Mouse (Mus musculus) Muller cell, postnatal 12 days (primary cell): ENCODE measurements around the gene Aox1.
"Not testable (repeated sequence)": the region's sequence is repeated elsewhere in the genome, so short reads cannot be mapped to it uniquely, and the experiment has no call there.

Experiments used
- DNase-seq: peaks from one replicate; pipeline ENCODE4 v3.0.0-alpha.2; 2015; ENCODE audit errors: inconsistent ontology term

Gene Aox1

DNA sequence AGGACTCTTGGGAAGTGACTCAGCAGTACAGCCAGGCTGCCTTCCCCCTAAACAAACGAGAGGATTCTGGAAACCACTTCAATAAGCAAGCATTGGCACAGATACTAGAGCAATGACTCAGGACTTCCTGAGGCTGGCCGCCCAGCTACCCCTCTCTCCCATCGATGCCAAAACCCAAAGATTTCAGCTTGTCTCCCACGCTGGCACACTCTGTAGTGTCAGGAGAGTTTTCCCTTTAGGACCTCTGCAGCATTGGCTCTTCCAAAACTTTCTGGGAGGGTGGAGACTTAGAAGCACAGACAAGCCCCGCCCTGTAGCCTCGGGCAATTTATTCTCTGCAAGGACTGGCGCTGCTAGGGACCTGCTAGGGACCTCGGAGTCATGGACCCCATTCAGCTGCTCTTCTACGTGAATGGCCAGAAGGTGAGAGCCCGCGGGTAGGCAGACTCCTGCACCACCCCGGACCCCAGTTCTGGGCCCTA lies at the start of gene Aox1:
Gene Aox1, plus strand, starts transcription at position 296 of the 482 bp plus-strand sequence.
- peak; percentile 96 for DNase-seq

DNA sequence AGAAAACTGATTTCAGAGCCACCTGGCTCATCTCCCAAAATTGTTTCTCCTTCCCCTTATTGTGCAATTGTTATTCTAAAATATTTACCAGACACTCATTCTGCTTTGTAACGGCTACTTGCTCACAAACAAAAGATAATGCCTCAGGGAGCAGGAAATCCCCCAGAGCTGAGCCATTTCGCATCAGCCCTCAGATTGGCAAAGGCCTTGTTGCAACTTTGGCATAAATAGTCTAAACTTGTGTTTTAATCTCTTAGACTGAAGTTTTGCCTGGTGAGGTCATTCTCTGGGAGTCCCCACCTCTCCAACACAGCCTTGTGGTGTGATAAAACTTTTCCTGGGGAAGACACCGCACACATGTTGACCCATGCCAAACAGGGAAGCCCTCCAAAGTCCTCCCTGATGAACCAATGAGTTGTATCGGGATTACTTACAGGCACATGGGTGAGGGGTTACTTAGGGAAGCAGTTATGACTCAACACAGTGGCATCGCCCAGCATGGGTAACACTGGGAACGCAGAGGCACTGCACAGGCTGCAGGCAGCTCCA lies 40.6 kb upstream of the Aox1 start:
- peak; percentile 96 for DNase-seq

DNA sequence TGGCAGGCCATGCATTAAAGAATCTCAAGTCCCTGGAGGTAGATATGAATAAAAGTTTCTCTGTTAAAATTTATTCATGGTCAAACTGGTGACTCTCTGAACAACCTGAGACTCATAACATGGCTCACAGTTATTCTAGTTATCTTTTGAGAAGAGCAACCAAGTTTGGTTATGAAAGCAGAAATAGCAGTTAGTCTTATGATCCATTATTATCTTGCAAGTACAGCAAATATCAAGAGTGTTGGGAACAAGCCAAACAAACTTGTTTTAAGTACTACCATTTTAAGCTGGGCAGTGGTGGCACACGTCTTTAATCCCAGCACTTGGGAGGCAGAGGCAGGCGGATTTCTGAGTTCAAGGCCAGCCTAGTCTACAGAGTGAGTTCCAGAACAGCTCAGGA lies 38.5 kb upstream of the Aox1 start:
- DNase-seq = no peak

DNA sequence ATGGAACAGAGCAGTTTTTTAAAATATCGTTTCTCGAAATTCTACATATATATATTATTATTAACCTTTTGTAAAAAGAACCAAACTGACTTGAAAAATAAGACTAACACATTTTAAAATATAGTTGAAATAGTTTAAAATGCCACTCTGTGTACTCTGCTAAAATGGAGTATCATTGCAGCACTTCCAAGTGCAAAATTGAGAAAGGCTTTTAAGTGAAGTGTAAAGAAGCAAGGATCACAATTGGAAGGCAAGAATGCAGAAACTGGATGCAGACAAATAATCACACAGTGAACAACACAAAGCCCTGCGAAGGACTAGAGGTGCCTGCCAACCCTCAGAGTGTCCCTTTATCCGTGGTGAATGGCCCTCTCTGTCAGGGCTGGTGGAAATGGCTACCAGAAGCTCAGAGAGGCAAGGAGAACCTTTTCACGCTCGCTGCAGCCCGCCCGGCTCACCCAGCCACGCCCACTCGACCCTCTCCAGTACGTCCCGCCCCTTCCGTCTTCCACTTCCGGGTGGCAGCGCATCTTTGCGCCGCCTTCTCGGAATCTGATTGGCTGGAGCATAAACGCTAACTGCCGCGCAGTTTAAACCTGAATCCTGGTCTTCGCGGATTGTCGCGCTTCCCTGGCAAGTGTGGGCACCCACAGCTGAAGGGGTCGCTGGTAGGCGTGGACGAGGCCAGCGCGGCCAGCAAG lies 34.1 kb upstream of the Aox1 start, which contains the start of gene Sgo2a:
Gene Sgo2a, plus strand, starts transcription at position 540 of the 701 bp plus-strand sequence.
- DNase-seq = peak; percentile 93

DNA sequence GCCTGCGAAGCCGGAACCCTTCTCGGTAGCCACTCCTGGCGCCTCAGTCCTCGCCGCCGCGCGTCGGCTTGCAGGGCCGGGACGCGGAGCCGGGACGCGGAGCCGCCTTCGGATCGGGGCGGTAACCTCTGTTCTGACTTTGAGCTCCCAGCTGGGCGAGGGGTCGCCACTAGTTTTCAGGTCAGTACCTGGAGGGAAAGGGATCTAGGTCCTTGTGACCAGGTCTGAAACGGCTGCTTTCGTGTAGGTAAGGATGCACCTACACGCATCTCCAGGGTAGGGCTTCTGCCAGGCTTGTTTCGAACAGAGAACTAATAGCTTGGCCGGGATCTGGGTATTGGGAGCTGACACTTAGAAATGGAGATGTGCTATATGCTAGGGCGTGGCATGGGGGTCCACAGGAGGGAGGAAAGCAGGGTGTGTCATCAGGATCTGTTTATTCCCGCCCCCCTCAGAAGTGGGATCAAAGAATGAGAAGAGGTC lies 33.6 kb upstream of the Aox1 start:
- DNase-seq = no peak

DNA sequence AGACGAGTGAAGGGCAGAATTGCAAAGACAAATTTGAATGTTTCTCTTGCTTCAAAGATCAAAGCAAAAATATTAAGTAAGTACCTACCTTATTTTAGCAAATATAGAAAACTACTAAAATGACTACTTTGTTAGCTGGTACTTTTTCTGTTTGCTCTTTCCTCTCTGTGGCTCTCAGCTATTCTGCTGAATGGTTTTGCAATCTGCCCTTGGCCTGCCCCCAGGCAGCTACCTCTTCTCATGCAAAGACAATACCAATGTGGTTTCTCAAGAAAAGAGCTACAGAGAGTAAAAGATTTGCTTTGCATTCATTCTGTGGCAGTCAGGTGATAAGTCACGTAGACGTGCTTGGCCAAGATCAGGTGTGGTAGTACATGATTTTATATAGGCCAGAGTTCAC lies 31.6 kb upstream of the Aox1 start:
- no peak for DNase-seq

DNA sequence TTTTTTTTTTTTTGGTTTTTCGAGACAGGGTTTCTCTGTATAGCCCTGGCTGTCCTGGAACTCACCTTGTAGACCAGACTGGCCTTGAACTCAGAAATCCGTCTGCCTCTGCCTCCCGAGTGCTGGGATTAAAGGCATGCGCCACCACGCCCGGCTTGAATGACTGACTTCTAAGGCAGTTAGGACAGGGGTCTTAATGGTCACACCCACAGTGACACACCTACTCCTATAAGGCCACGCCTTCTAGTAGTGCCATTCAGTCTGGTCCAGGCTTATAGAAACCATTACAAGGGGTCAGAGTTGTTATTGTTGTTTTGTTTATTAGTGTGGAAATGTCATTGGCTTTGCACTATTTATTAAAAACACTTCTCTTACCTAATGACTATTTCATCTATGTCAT lies 23.3 kb upstream of the Aox1 start:
- DNase-seq = not testable (repeated sequence)

DNA sequence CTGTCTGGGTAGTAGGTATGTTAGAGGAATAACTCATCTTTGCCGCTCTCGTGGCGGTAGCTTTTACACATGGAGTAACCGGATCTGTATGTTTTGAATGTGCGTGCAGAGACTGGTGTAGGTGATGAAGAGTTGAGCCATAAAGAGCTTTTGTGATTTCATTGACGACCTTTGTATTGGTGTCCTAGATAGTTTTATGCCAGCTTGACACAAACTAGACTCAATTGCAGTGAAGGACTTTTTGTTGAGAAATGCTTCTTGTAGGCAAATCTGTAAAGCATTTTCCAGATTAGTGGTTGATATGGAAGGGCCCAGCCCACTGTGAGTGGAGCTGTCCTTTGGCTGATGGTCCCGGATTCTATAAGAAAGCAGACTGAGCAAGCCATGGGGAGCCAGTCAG lies 10.9 kb upstream of the Aox1 start, which contains the start of gene Kctd18:
Gene Kctd18, minus strand, starts transcription at position 101 of the 400 bp plus-strand sequence.
- DNase-seq = no peak

DNA sequence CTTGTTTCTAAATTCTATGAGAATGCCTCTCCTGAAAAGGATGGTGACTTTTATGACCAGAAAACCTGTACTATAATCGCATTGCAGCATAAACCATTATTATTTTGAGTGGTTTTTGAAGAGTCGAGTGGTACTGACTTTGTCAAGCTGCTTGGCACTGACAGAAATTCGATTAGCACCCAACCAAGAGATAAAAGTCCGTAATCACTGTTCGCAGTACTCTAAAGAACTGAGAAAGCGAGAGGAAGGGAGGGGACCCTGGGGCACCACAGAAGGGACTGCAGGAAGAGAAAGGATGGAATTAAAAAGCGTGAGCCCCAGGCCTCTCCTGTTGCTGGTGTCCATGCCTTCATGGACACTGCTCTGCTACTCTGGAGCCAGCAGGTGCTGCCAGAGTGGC lies 2.0 kb upstream of the Aox1 start:
- DNase-seq = no peak

DNA sequence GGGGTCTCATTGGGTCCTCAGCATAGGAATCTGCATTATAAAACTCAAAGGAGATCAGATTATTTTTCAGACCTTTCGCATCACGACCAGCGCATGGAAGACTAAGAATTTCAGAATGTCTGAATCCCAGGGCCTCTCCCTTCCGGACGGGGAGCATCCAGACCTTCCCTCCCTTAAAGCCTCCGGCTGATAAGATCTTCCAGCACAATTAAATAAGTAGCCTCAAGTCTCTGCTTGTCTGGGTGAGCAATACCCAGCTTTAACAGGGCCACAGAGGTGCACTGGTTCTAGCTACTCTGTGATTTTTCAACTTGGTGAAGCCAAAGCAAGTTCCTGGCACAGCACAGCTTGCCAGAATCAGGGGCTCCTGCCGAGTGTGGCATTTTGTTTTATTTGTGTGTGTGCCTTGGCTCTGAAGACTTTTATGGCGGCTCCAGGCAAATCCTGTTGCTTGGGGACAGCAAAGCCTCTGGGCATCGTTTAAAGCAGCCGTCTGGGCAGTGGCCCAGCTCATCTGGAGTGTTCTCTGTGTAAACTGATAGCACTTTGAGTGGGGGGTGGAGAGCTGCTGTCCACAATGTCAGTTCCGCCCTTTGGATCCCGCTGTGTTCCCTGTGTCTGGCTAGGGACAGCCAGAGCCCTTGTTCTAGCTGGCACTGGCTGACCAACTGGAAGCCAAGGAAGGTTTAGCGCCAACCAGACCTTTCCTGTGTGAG lies 583 bp downstream of the Aox1 start:
- DNase-seq = peak; percentile 91

DNA sequence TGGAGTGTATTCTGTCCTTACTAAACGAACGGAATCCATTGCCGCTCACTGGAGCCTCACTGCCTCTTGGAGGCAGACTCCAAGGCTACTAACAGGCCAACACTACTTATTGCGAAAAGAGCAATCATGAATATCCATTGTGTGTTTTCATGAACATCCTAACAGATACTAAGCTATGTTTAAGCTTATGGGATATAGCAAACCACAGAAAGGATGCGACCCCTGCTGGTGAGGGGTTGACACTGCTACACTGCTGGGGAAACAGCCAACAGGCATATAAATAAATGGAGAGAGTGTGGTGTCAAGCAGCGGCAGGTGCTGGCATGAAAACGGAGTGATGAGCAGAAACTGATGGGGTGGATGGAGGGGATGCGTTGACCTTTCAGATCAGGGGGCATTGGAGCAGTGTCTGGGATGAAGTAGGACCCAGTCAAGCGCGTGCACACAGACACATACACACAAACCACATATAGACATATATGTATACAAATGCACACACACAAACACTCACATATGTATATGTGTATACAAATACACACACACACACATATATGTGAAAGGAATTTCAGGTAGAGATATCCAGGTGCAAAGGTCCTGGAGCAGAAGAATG lies 1.5 kb downstream of the Aox1 start:
- DNase-seq = peak; percentile 17

DNA sequence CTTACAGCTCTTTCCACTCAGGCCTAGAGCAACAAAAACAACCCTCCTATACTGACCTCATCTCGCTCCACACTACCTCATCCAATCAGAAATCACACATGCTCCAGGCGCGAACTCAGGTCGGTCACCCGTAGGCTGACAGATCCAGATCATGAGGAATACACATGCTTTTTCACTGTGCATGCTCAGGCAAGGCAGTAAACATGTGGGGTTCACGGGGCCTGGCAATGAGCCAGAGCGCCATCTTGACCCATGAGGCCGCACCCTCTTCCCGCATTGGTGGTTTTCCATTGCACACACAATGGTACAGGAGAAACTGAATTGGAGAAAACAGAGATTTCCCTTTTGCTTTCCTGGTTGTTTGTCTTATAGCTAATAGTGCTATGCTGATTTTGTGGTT lies 7.6 kb downstream of the Aox1 start:
- DNase-seq = not testable (repeated sequence)

DNA sequence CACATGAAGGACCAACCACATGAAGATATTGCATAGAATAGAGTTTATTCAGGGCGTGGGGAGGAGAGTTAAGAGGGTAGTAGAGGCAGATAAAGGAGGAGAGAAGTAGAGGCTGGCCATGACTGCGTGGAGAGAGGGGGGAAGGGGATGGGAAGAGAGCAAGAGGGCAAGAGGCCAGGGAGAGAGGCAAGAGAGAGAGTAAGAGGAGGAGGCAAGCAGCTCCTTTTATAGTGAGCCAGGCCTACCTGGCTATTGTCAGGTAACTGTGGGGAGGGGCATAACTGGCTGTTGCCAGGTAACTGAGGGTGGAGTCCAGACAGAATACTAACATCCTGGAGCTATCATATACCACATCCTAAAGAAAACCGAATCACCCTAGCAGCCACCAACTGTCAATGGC lies 15.3 kb downstream of the Aox1 start:
- DNase-seq = no peak

DNA sequence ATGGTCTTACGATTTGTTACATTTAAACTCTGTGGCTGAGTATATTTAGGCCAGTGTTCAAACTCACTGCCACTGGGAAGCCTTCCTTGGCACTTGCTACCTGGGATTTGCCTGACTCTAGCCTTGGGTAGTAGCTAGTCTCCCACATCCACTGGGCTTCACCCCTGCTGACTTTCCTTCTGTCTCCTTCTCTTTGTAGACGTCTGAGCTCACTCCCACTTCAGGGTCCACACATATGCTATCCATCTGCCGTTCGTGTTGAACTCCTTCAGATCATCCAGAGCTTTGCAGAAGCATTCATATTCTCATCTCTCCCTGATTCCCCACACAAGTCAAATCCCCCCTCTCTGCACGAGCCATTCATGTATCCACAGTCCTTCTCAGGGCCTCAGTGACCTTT lies 15.8 kb downstream of the Aox1 start:
- no peak for DNase-seq

DNA sequence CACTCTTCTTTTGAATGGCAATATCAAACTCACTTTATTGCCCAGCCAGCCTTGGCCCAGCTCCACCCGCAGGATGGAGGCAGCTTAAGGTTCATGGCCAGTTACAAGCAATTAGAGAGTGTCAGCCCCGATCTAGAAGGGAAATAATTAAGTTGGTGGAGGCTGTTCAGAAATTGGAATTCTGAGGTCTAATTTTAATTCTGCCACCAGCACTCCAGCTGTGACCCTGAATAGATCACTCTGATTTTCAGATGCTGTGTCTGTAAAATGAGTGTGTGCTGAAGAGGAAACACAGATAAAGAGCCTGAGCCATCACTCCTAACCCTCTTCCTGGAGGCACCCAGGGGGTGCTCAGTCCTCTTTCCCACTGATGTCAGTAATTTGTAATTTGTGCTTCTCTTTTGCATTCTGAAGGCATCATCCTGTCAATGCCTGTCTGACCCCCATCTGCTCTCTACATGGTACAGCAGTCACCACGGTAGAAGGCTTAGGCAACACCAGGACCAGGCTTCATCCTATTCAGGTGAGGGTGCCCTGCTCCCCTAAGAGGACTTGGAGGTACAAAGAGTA lies 17.1 kb downstream of the Aox1 start:
- DNase-seq = peak; percentile 61

DNA sequence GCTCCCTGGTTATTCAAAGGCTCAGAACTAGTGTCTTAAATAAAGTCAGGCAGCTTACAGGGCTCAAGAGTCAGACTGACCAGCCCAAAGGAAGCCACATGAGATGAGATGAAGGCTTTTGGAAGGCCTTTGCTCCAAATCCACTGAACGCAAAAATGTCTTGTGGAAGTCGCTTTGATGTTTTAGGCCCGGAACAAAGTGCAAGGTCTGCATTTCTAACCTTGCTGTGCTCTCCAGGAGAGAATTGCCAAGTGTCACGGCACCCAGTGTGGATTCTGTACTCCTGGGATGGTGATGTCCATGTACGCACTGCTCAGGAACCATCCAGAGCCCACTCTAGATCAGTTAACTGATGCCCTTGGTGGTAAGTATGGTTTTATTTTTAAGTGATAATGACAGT lies 19.4 kb downstream of the Aox1 start:
- DNase-seq = no peak

DNA sequence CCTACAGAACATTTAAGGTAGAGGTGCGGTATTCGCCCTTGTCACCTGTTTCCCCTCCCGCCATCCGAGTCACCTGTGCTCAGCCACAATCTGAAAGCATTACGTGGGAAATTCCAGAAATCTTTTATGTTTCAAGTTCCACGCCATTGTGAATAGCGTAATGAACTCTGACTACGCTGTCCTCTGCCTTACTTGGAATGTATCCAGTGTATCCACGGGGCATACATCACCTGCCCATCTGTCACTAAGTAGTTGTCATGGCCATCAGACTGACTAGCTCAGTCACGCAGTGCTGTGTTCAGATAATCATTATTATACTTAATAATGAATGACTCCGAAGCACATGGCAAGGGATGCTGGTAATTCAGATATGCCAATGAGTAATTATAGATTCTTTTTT lies 25.9 kb downstream of the Aox1 start:
- DNase-seq = no peak

DNA sequence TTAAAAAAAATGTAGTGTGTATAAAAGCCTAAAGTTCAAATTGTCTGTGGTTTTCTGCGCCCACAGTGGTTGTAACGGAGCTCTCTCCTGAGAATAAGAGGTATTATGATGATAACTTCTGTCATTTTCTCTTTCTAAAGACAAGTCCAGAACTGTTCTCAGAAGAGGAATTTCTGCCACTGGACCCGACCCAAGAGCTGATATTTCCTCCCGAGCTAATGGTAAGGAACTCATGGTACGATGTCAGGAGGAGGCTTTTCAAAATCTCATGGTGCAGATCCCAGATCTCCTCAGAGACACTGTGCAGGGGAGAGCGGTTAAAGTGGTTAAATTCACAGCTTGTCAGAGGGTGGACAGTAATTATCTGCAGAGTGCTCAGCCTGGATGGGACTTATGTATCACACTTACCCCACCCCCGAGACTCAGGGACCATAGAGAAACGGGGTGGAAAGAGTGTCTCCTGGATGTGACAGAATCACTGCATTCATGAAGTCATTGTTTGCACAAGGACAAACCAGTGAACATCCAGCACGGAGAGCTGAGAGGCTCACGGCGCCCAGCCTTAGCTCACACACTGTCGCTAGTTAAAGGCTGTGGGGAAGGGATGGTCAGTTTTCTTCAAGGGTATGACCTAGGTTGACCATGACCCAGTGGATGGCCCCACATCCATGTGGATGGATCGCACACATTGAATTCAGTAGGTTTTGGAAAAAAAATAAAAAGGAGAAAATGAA lies 26.5 kb downstream of the Aox1 start:
- DNase-seq = no peak

DNA sequence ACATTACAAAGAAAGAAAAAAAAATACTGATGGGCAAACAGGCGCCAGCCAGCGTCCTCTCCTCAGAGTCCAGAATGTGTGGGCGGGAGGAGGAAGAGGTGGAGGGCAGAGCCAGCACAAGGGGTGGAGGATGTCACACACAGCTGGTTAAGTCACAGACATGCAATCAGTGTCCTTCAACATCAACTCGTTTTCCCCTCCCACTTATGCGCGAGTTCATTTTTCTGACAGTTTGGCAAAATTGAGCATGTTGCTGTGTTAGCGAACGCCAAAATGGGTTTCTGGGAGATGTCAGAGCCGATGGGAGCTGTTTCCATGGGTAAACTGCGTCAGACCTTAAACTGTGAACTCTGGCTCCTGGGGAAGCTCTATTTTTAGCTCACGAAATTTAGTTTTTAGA lies 27.2 kb downstream of the Aox1 start:
- no peak for DNase-seq

DNA sequence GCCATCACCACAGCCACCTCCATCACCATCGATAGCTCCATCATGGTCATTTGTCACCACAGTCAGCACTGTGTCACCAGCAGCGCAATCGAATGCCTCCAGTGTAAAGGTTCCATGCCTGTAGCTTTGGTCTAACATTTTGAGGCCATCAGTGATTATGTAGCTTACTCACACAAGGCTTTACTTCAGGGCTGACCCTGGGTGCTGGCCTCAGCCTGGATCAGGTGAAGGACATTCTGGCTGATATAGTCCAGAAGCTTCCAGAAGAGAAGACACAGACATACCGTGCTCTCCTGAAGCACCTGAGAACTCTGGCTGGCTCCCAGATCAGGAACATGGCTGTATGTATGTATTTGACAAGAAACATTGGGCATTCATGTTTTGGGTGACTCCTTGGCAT lies 29.1 kb downstream of the Aox1 start:
- DNase-seq = no peak

DNA sequence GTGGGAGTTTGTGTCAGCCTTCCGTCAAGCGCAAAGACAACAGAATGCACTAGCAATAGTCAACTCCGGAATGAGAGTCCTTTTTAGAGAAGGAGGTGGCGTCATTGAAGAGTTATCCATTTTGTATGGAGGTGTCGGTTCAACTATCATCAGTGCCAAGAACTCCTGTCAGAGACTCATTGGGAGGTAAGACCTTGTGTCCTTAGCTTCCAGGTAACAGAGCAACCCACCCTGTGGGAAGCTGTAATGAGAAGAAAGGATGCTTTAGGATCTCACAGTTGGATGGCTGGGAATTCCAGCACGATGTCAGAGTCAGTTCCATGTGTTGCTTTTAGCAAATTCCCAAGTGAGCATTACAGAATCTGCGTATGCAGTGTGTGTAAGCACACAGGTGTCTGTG lies 32.4 kb downstream of the Aox1 start:
- DNase-seq = no peak
